Mouse (Mus musculus): Measurements from ENCODE around the gene Plxnc1.

Plxnc1 gene

DNA sequence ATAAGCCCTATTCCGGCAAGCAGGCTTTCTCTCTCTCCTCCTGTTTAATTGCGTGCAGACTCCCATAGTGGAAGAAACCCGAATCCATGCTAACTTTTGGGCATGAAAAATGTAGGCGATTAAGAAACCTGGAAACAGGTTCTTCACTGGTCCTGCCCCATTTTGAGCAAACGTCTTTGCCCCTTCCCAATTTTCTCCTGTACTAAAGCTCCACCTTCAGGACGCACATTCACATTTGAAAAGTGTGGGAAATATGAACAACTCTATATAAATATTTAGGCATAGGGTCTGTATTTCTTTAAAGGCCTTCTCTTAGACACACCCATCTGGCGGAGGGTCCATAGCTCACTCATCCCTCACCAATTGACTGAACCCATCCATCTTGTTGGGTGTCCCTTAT, 2.8 kb upstream of the Plxnc1 start:
- DNase-seq: no peak

DNA sequence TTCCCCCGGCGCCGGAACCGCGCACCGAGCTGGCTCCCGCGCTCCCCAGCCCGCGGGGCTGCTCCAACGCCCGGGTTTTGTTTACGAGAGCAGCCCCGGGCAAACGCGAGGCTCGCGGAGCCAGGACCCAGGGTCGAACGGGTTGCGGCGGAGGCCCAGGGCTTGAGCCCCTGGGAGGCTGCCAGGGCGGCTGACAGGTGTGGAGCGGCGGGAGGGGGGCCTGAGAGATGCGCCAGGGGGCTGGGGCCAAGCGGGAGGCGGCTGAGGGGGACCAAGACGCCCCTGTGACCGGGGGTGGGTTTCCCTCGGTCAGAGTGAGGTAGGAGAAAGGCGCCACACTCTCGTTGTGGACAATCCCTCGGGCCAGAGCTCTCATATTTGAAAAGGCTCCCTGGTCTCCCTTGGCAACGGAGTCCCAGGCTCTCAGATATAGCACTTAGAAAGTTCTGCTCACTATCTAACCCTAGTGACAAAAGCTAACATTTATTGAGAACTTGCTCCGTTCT, 624 bp upstream of the Plxnc1 start:
- no peak for DNase-seq

- no peak for DNase-seq
These were observed 567 bp downstream of the Plxnc1 start for GRCm38 (mm10) chr10:94943846-94944690.

GRCm38 (mm10) chr10:94943401-94943845, 1.2 kb downstream of the Plxnc1 start:
- no peak for DNase-seq

GRCm38 (mm10) chr10:94942449-94943041, 2.1 kb downstream of the Plxnc1 start:
- no peak for DNase-seq

DNA sequence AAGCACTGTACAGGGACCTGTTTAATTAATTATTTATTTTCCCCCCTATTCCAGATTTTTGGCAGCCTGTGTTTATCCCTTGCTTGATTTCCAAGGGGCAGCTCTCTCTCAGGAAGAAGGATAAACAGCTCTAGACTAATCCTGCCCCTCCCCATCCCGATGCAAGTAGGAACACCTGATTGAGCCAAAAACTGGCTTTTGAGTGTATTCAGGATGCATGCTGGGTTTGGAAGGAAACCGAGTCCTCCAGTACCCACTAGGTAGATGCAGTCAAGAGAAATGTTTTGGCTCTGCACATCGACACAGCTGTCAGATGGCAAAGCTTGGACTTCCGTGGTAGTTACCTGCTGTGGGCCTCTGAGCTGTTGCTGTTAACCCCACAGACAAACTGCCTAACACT, 3.1 kb downstream of the Plxnc1 start:
- no peak for DNase-seq

DNA sequence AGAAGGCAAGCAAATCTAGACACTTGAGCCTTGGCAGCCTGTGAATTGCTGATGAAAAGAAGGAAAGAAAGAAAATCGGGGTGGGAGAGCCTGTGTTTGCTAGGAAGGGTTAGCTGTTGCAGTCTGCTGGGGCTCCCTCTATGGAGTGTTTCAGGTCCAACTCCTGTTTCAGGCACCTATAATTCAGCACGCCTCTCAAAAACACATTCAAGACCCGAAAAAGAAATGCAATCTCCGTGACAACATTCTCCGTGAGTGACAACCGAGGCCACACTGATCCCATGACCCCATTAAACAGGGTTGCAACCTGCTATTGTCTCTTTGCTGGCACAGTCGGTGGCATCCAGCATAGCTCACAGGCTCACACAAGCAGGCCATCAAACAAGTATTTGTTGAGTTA, 3.8 kb downstream of the Plxnc1 start:
- no peak for DNase-seq

- DNase-seq: no peak
These were observed 4.6 kb downstream of the Plxnc1 start for GRCm38 (mm10) chr10:94940061-94940460.

DNA sequence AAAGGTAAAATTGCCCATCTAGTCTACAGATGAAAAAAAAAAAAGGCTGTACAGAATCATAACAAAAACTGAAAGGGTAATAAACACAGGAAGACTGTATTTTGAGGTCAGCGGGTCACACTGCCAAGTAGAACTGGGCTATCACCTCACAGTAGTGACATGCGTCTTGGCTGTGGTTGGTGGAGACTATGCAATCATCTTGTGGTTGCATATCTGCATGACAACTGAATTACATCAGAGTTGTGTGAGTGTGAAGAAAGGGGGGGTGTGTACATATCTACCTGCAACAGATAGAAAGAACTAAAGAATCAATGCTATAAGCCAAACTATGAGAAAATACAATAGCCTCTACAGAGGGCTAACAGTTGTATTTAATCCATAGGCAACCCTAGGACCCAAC, 5.7 kb downstream of the Plxnc1 start:
- no peak for DNase-seq

DNA sequence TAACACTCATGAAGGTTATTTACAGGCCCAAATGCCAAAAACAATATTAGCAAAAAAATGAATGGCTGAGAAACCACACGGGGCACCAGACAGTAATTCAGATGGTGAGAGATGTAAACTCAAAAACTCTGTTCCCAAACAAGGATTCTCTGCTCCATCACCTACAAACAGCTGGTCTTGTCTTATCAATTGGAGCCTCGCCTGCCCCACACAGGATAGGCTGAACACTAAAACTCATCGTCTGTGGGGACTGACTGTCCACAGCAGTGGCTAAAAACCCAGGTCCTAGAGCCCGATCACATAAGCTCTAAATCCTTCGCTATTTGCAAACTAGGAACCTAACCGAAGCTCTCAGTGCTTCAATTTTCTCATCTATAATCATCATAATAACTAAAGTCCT, 6.3 kb downstream of the Plxnc1 start:
- DNase-seq: no peak

GRCm38 (mm10) chr10:94935270-94935669, 9.4 kb downstream of the Plxnc1 start:
- DNase-seq: no peak

DNA sequence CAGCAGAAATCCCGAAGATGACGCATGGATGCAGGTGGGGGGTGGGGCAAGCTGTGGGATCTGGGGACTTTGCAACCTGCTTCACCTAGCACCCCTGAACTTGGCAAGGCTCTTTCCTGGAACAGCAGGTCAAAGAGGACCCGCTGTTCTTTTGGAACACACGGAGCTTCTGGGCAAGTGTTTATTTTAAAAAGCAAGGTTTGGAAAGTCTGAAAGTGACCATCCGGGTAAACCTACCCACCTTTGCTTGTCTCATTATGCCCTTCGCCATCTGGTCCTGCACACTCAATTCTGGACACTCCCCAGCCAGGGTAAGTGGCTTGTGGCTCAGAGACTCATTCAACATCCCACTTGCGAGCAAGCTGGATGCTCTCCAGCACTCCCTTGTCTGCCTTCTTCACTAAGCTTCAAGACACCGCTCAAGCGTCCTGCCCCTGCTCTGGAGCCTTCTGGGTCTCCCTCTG, 10.5 kb downstream of the Plxnc1 start:
- DNase-seq: peak; percentile 80

DNA sequence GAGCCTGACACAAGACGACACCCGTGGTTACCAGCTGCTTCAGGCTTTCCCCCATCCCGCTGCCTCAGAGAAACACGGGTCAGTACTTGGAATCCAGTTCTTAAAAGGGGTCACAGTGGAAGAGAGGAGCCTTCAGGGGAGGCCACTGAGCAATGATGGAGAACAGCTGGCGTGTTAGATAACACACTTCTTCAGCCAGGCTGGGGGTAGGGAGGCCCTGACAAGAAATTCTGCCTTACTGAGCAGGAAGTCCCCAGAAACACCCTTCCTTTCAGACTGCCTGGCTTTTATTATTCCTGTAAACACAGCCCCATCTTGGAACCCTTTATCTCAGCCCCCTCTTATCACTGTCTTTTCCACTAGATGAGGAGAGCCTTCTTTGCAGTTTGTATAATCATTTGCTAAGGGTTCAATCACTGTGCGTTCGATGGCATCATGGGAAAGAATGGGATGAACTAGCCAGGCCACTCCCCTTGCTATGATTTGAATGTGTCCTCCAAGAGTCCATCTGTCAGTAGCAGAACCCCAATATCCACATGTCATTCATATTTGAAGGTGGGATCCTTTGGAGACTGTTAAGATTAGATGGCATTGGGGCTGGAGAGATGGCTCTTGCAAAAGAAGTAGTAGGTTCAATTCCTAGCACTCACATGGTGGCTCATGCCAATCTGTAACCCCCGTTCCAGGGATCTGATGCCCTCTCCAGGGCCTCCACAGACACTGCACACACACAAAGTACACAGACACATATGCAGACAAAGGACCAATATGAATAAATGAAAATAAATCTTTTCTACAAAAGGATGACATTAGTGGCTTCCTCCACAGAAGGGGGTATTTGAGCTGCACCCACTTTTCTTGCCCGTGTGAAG, 12.4 kb downstream of the Plxnc1 start:
- no peak for DNase-seq

- DNase-seq: no peak
These were observed 16.5 kb downstream of the Plxnc1 start for GRCm38 (mm10) chr10:94928164-94928563.

DNA sequence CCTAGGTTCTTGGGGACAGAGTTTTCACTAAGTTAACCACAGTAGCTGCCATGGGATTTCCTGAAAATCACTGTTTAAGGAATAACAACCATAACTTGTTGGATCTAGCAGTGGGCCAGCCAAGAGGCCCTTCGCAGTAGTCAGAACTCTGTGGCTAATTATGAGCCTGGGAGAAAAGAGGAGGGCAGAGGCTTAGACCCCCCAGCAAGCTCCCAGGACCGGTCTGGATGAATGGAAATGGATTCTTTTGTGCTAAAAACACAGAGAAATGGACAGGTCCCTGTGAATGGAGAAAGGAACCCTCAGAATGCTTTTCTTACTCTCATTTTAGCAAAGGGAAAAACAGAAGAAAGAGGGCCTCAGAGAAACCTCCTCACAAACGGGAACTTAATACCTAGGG, 18.3 kb downstream of the Plxnc1 start:
- no peak for DNase-seq

GRCm38 (mm10) chr10:94924878-94925277, 19.8 kb downstream of the Plxnc1 start:
- DNase-seq: no peak

- DNase-seq: no peak
These were observed 20.2 kb downstream of the Plxnc1 start for GRCm38 (mm10) chr10:94924450-94924849.

DNA sequence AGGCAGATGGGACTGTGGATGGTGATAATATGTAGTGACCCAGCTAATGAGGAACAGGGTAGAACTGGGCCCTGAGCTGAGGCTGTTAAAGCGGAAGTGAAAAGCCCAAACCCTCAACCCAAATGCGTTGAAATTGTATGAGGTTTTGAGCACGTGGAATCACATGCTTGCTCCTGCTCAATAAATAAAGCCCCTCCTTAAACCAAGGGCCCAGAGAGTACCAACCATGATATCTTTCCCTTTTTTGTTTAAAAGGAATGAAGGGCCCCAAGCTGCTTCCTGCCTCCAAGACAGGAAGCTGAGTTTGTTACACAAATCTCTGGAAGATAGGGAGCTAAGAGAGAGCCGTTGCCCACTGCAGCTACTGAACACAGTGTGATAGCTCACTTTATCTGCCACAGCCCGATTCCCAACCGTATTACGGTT, 21.3 kb downstream of the Plxnc1 start:
- no peak for DNase-seq

GRCm38 (mm10) chr10:94922848-94923247, 21.8 kb downstream of the Plxnc1 start:
- no peak for DNase-seq

DNA sequence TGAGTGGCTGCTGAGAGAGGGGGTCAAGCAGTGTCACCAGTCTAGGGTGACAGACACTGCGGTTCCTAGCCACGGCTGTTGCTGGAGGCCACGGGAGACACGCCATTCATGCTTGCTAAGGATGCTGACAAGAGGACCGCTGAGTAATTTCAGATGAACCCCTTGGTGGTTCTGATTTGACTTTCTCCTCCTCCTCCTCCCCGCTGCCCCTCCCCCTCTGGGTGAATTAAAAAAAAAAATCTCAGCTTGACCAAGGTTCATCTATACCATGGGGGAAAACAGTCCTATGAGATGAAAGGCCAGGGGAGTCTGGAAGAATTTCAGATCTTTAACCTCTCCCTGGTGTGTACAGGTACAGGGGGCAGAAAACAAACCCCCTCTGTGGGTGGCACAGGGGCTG, 22.9 kb downstream of the Plxnc1 start:
- DNase-seq: no peak

DNA sequence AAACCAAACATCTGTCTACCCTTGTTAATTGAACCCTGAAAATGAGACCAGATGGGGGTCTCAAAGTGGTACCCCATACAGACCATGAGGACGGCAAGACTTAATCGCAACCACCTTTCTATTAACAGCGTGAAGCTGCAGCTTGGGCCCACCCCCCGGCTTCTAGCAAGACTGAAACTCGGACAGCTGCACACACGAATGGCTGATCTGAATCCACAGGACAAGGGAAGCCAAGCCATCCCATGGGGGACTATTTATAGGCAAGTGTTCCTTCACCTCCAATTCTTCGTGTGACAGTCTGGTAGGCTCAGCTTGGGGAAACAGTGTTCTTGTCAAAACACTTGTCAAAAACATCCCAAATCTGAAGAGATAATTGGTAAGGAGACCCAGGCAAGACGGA, 24.1 kb downstream of the Plxnc1 start:
- DNase-seq: no peak

DNA sequence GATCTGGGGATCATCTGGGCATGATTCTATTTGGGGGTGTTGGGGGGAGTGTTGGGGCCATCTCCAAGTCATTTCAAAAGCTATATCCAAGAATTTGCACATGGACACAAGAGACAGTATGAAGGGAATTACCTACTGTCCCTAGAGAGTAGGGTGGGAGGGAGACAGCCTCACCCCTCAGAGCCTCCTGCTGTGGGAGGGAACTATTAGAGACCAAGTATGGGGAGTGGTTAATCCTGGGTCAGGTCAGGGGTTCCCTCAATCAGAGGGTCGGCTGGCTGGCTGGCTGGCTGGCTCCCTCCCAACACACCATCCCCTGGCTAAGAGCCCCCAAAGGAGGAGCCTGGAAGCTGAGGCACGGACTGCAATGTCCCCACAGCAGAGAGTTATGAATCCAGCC, 24.7 kb downstream of the Plxnc1 start:
- no peak for DNase-seq

DNA sequence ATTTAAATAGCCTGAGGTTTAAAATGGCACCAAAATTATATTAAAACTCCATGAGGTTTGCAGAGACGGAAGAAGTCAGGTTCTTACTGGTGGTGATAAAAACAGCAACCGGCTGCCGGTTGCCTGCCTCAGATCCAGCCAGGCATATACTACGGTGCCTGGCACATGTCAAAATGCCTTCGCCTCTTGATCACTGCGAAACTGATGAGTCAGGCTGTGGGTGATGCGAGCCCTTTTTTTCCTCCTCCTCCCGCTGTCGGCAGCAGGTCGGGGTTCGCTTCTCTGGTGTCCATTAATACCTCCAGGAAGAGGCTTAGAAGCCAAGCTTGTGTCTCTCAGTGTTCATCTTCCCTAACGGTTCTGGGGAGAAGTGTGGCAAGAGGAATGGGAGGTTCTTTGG, 25.1 kb downstream of the Plxnc1 start:
- peak; percentile 73 for DNase-seq
